Mouse (Mus musculus) G1E (cell line): Measurements from ENCODE around the gene Traf5. TPM values are rescaled to one million over a fixed set of nuclear protein-coding genes. Genes with fewer than 3 reads are reported as not detected.

Experiments
- ATAC-seq: 2 replicates; pipeline ENCODE4 v1.8.0; 2016; ENCODE audit warnings: mild to moderate bottlenecking; ENCODE audit not compliant: insufficient number of reproducible peaks, poor library complexity, low FRiP score, severe bottlenecking; ENCODE audit errors: extremely low read depth
- DNase-seq: peaks from one replicate; pipeline ENCODE4 v3.0.0; 2012; ENCODE audit warnings: low spot score
- H3K27me3 ChIP-seq: 2 replicates; pipeline ENCODE4 v1.6.1; 2012; ENCODE audit warnings: mild to moderate bottlenecking, low read length, inconsistent platforms; ENCODE audit not compliant: insufficient read depth
- H3K36me3 ChIP-seq: replicated peaks from 2 replicates; pipeline ENCODE3; 2012; ENCODE audit warnings: mild to moderate bottlenecking, inconsistent platforms
- H3K4me1 ChIP-seq: 2 replicates; pipeline ENCODE4 v1.6.1; 2012; ENCODE audit warnings: low read depth, low read length, inconsistent platforms, mixed read lengths; ENCODE audit not compliant: insufficient read depth
- H3K4me3 ChIP-seq: 2 replicates; pipeline ENCODE4 v1.5.1; 2012; ENCODE audit warnings: low read depth, mild to moderate bottlenecking, inconsistent platforms, low read length, moderate library complexity, mixed read lengths
- H3K9me3 ChIP-seq: replicated peaks from 2 replicates; pipeline ENCODE4 v1.6.1; 2012; ENCODE audit warnings: inconsistent platforms
- CTCF ChIP-seq: IDR thresholded peaks from 2 replicates; pipeline ENCODE4 v1.5.1; 2012; ENCODE audit warnings: low read depth, low read length, inconsistent platforms, mixed read lengths
- GATA1 ChIP-seq: IDR thresholded peaks from 2 replicates; pipeline ENCODE4 v1.6.1; 2012; ENCODE audit warnings: borderline replicate concordance, low read length, inconsistent platforms, mixed read lengths
- GATA2 ChIP-seq: IDR thresholded peaks from 2 replicates; pipeline ENCODE4 v1.6.1; 2012; ENCODE audit warnings: low read depth, low read length, inconsistent platforms, borderline replicate concordance
- POLR2AphosphoS5 ChIP-seq: IDR thresholded peaks from 2 replicates; pipeline ENCODE4 v1.6.1; 2012; ENCODE audit warnings: low read depth, low read length, inconsistent platforms; ENCODE audit not compliant: insufficient replicate concordance
- TAL1 ChIP-seq: conservative IDR thresholded peaks from 2 replicates; pipeline ENCODE4 v1.6.1; 2012; ENCODE audit warnings: low read depth, low read length, inconsistent platforms, mixed read lengths
- polyA plus RNA-seq: library from polyadenylated mRNA; stranded (reverse); fragments of >175 nt; gene quantifications from 2 replicates; pipeline ENCODE4 v1.2.3, GENCODE M21; 2012
- total RNA-seq, 2 experiments: library from RNA; stranded (forward) in 1 of 2; stranded (reverse) in 1 of 2; fragments of 200-1000 nt in 1 of 2; fragments of >200 nt in 1 of 2; fragmentation: Nextera tagmentation in 1 of 2; gene quantifications; 2 replicates each; pipeline ENCODE4 v1.2.3; 2014 to 2017

The Traf5 gene
- total and polyA plus RNA-seq, 3 experiments: 1.6 to 4.7 (median 3.5) TPM

DNA sequence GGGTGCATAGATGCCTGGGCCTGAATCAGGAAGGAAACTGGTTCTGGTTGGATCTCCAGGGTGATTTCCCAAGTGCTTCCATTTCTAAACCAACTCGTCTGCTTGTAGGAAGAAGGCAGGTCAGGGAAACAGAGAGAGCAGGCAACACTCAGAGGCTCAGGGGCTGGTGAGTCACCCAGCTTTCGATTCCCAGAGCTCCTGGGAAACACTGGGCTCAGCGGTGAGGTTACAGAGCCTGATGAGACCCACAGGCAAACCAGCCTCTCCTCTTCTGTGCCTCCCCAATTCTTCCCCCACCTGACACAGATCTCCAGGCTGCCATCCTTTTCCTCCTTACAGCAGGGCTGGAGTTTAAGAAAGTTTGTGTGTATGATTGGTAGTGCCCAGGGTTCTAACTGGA is 128.9 kb downstream of the Traf5 start:
- no peaks in the 10 kb centered on the region for H3K9me3 ChIP-seq
- peaks cover 20% of the 10 kb centered on the region for H3K4me1 ChIP-seq
- H3K36me3 ChIP-seq: no peaks in the 10 kb centered on the region
- no peak overlapping the region for H3K4me3 ChIP-seq
- peaks cover 22% of the 10 kb centered on the region for H3K27me3 ChIP-seq
- DNase-seq (no peak), ATAC-seq (no peak)
- TF ChIP-seq GATA2 (no peak), GATA1 (no peak), CTCF (no peak), TAL1 (no peak), POLR2AphosphoS5 (no peak)

DNA sequence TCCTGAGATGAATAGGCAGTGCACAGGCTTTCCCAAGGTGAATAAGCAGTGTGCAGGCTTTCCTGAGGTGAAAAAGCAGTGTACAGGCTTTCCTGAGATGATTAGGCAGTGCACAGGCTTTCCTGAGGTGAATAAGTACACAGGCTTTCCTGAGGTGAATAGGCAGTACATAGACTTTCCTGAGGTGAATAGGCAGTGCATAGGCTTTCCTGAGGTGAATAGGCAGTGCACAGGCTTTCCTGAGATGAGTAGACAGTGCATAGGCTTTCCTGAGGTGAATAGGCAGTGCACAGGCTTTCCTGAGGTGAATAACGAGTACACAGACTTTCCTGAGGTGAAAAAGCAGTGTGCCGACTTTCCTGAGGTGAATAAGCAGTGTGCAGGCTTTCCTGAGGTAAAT is 131.4 kb downstream of the Traf5 start:
- Histone ChIP-seq H3K27me3 (peaks cover 28% of the 10 kb centered on the region), H3K9me3 (no peaks in the 10 kb centered on the region), H3K4me3 (no peak overlapping the region), H3K36me3 (no peaks in the 10 kb centered on the region), H3K4me1 (peaks cover 20% of the 10 kb centered on the region)
- TF ChIP-seq CTCF: no peak
- TF ChIP-seq GATA2: no peak
- TF ChIP-seq POLR2AphosphoS5: no peak
- TF ChIP-seq GATA1: no peak
- no peak for DNase-seq
- no peak for ATAC-seq

DNA sequence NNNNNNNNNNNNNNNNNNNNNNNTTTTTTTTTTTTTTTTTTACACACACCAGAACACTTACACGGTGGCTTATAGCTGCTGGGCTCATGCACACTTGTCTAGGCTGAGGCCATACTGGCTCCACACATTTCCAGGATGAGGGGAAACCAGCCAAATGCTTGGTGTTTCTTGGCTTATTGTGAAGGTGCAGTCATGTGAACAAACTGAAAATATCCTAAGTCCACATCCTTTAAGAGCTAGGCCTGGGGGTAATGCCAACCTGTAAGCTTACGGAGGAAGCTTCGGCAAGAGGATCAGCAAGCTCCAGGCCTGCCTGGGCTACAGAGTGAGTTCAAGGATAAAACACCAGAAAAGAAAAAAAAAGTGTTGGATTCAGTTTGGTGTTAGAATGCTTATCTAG is 135.0 kb downstream of the Traf5 start:
- DNase-seq: no peak
- Histone ChIP-seq H3K27me3 (peaks cover 48% of the 10 kb centered on the region), H3K9me3 (no peaks in the 10 kb centered on the region), H3K4me1 (0 out of 2 replicates have a peak, but pooled peaks cover 2% of the 10 kb centered on the region), H3K36me3 (no peaks in the 10 kb centered on the region), H3K4me3 (no peak overlapping the region)
- TF ChIP-seq CTCF (no peak), TAL1 (no peak), GATA1 (no peak), GATA2 (no peak), POLR2AphosphoS5 (no peak)
- ATAC-seq: no peak

DNA sequence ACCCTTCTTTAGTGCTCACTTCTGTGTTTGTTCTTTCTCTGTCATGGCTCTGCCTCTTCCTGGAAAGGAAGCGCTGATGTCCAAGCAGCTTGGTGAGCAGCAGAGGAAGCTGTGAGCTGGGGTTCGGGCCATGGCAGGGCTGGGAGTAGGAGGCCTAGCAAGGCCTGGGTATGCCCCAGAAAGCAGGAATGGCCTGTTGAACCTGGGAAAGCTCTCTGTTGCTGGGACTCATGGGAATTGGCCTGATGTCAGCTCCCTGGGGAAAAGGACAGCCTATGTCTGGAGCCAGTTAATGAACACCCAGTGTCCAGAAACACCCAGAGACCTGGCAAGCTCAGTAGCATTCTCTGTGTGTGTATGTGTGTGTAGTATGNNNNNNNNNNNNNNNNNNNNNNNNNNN is 135.5 kb downstream of the Traf5 start:
- no peak for ATAC-seq
- Histone ChIP-seq H3K4me3 (no peak overlapping the region), H3K27me3 (peaks cover 48% of the 10 kb centered on the region), H3K4me1 (0 out of 2 replicates have a peak, but pooled peaks cover 2% of the 10 kb centered on the region), H3K9me3 (no peaks in the 10 kb centered on the region), H3K36me3 (no peaks in the 10 kb centered on the region)
- TF ChIP-seq GATA1 (no peak), CTCF (no peak), GATA2 (no peak), TAL1 (no peak), POLR2AphosphoS5 (no peak)
- DNase-seq: no peak

DNA sequence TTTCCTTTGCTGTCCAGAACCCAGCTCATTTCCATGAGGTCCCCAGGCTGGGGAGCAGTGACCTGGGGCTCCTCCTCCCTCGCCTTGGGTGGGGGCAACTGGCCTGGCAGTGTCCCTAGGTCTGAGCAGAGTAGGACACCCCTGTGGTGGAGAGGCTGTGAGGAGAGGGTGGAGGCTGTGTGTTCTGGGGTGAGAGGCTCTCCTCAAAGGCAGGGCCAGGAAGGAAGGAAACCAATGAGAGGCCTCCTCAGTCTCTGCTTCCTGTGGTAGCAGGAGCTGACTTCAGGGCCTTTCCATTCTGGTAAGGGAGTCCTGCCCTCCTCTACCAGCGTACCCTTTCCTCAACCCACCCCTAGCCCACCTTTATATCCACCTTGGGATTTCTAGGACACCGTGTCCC is 136.1 kb downstream of the Traf5 start:
- H3K27me3 ChIP-seq: peaks cover 47% of the 10 kb centered on the region
- 0 out of 2 replicates have a peak, but pooled peaks cover 2% of the 10 kb centered on the region for H3K4me1 ChIP-seq
- ATAC-seq: no peak
- no peaks in the 10 kb centered on the region for H3K36me3 ChIP-seq
- no peak overlapping the region for H3K4me3 ChIP-seq
- DNase-seq: no peak
- no peak for TF ChIP-seq TAL1
- no peak for TF ChIP-seq POLR2AphosphoS5
- no peak for TF ChIP-seq CTCF
- TF ChIP-seq GATA1: no peak
- no peak for TF ChIP-seq GATA2
- no peaks in the 10 kb centered on the region for H3K9me3 ChIP-seq

DNA sequence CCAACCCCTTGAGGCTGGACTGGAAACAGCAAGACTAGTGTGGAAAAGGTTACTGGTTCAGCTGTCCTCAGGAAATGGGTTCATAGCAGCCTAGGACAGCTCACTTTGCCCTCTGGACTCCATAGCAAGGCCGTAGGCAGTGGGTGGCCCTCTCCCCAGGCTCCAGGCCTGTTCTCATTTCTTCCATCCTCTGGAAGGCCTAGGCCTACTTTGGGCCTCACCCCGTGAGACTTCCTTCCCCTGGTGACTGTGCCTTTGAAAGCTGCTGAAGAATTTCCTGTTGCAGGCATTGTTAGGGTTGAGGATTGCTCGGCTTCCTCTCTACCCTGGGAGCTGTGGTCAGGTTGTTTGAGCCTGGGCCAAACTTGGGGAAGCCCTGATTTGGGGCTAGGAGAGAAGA is 137.3 kb downstream of the Traf5 start:
- Histone ChIP-seq H3K4me3 (no peak overlapping the region), H3K36me3 (no peaks in the 10 kb centered on the region), H3K9me3 (no peaks in the 10 kb centered on the region), H3K4me1 (no peaks in the 10 kb centered on the region), H3K27me3 (peaks cover 43% of the 10 kb centered on the region)
- no peak for TF ChIP-seq POLR2AphosphoS5
- no peak for TF ChIP-seq GATA1
- TF ChIP-seq GATA2: no peak
- no peak for DNase-seq
- ATAC-seq: no peak
